Mouse (Mus musculus) megakaryocyte, embryonic 14.5 days (primary cell): ENCODE results near the gene Syce3.

ENCODE experiments used
- FLI1 ChIP-seq: IDR thresholded peaks from 2 replicates; pipeline ENCODE4 v1.6.1; 2012; ENCODE audit warnings: low read length, inconsistent platforms, mixed read lengths
- GATA1 ChIP-seq: IDR thresholded peaks from 3 replicates; pipeline ENCODE4 v1.6.1; 2012; ENCODE audit warnings: mixed read lengths, low read length, inconsistent platforms, borderline replicate concordance

GRCm38 (mm10) chr15:89352054-89352453 lies 58.2 kb downstream of the Syce3 start:
- TF ChIP-seq FLI1, result no peak
- TF ChIP-seq GATA1, result no peak
